Mouse (Mus musculus): ENCODE measurements at regions not wholly inside any gene's neighbourhood (a gene's known extent, or its start where the extent isn't known, plus 50 kb on each side); places are given as distances from the start of the nearest gene placed in this dataset.

GRCm38 (mm10) chr5:133218801-133219200 is 675.7 kb upstream of the Auts2 start:
- ATAC-seq (replicated peaks; ENCODE audit: low FRiP score) (no peak), DNase-seq (ENCODE audit: low spot score) (no peak)
- no peaks in the 10 kb centered on the region for H3K9me3 ChIP-seq (ENCODE audit: control insufficient read depth, low read length)
- no peak overlapping the region for H3K4me2 ChIP-seq (ENCODE audit: low read depth, low read length, severe bottlenecking)
- no peak overlapping the region for H3K9ac ChIP-seq (ENCODE audit: low read length)
- no peaks in the 10 kb centered on the region for H3K36me3 ChIP-seq (ENCODE audit: control insufficient read depth, insufficient read depth, low read length)
- H3K4me3 ChIP-seq (ENCODE audit: low read depth, low read length), result no peak overlapping the region
- H3K27ac ChIP-seq (ENCODE audit: low read depth, low read length), result no peak overlapping the region
- 55% methylated on average over 3 of the region's 3 CpGs for WGBS
- H3K27me3 ChIP-seq (ENCODE audit: control insufficient read depth, insufficient read depth, low read length), result no peaks in the 10 kb centered on the region
- no peaks in the 10 kb centered on the region for H3K4me1 ChIP-seq (replicated peaks; ENCODE audit: control insufficient read depth, insufficient read depth, low read length)

- no peak for ATAC-seq (replicated peaks; ENCODE audit: low FRiP score)
- DNase-seq (ENCODE audit: low spot score), result no peak
- Histone ChIP-seq H3K36me3 (ENCODE audit: control insufficient read depth, insufficient read depth, low read length) (no peaks in the 10 kb centered on the region), H3K9ac (ENCODE audit: low read length) (no peak overlapping the region), H3K4me2 (ENCODE audit: low read depth, low read length, severe bottlenecking) (no peak overlapping the region), H3K4me1 (replicated peaks; ENCODE audit: control insufficient read depth, insufficient read depth, low read length) (no peaks in the 10 kb centered on the region), H3K9me3 (ENCODE audit: control insufficient read depth, low read length) (no peaks in the 10 kb centered on the region), H3K4me3 (ENCODE audit: low read depth, low read length) (no peak overlapping the region), H3K27ac (ENCODE audit: low read depth, low read length) (no peak overlapping the region), H3K27me3 (ENCODE audit: control insufficient read depth, insufficient read depth, low read length) (no peaks in the 10 kb centered on the region)
- WGBS, result 76% methylated on average over 1 of the region's 1 CpGs
These were observed 655.4 kb upstream of the Auts2 start for GRCm38 (mm10) chr5:133198546-133198945.

GRCm38 (mm10) chr5:133189798-133190571 is 646.8 kb upstream of the Auts2 start:
- no peak overlapping the region for H3K4me3 ChIP-seq (ENCODE audit: low read depth, low read length)
- H3K9ac ChIP-seq (ENCODE audit: low read length), result no peak overlapping the region
- no peaks in the 10 kb centered on the region for H3K9me3 ChIP-seq (ENCODE audit: control insufficient read depth, low read length)
- no peaks in the 10 kb centered on the region for H3K27me3 ChIP-seq (ENCODE audit: control insufficient read depth, insufficient read depth, low read length)
- H3K4me1 ChIP-seq (replicated peaks; ENCODE audit: control insufficient read depth, insufficient read depth, low read length), result no peaks in the 10 kb centered on the region
- 90% methylated on average over 8 of the region's 8 CpGs for WGBS
- no peaks in the 10 kb centered on the region for H3K36me3 ChIP-seq (ENCODE audit: control insufficient read depth, insufficient read depth, low read length)
- no peak overlapping the region for H3K4me2 ChIP-seq (ENCODE audit: low read depth, low read length, severe bottlenecking)
- H3K27ac ChIP-seq (ENCODE audit: low read depth, low read length), result no peak overlapping the region
- no peak for DNase-seq (ENCODE audit: low spot score)
- no peak for ATAC-seq (replicated peaks; ENCODE audit: low FRiP score)

GRCm38 (mm10) chr5:133175636-133176035 is 632.5 kb upstream of the Auts2 start:
- WGBS, result 87% methylated on average over 6 of the region's 6 CpGs
- Histone ChIP-seq H3K4me2 (ENCODE audit: low read depth, low read length, severe bottlenecking) (no peak overlapping the region), H3K9me3 (ENCODE audit: control insufficient read depth, low read length) (no peaks in the 10 kb centered on the region), H3K4me1 (replicated peaks; ENCODE audit: control insufficient read depth, insufficient read depth, low read length) (no peaks in the 10 kb centered on the region), H3K4me3 (ENCODE audit: low read depth, low read length) (no peak overlapping the region), H3K9ac (ENCODE audit: low read length) (no peak overlapping the region), H3K36me3 (ENCODE audit: control insufficient read depth, insufficient read depth, low read length) (no peaks in the 10 kb centered on the region), H3K27me3 (ENCODE audit: control insufficient read depth, insufficient read depth, low read length) (no peaks in the 10 kb centered on the region), H3K27ac (ENCODE audit: low read depth, low read length) (no peak overlapping the region)
- no peak for DNase-seq (ENCODE audit: low spot score)
- ATAC-seq (replicated peaks; ENCODE audit: low FRiP score), result no peak

- Histone ChIP-seq H3K4me1 (replicated peaks; ENCODE audit: control insufficient read depth, insufficient read depth, low read length) (no peaks in the 10 kb centered on the region), H3K36me3 (ENCODE audit: control insufficient read depth, insufficient read depth, low read length) (no peaks in the 10 kb centered on the region), H3K9ac (ENCODE audit: low read length) (no peak overlapping the region), H3K9me3 (ENCODE audit: control insufficient read depth, low read length) (no peaks in the 10 kb centered on the region), H3K4me3 (ENCODE audit: low read depth, low read length) (no peak overlapping the region), H3K4me2 (ENCODE audit: low read depth, low read length, severe bottlenecking) (no peak overlapping the region), H3K27me3 (ENCODE audit: control insufficient read depth, insufficient read depth, low read length) (no peaks in the 10 kb centered on the region), H3K27ac (ENCODE audit: low read depth, low read length) (no peak overlapping the region)
- WGBS, result 69% methylated on average over 6 of the region's 6 CpGs
- no peak for DNase-seq (ENCODE audit: low spot score)
- no peak for ATAC-seq (replicated peaks; ENCODE audit: low FRiP score)
These were observed 630.1 kb upstream of the Auts2 start for GRCm38 (mm10) chr5:133173155-133173723.

GRCm38 (mm10) chr5:133172686-133173085 is 629.5 kb upstream of the Auts2 start:
- no peak overlapping the region for H3K27ac ChIP-seq (ENCODE audit: low read depth, low read length)
- DNase-seq (ENCODE audit: low spot score), result no peak
- H3K36me3 ChIP-seq (ENCODE audit: control insufficient read depth, insufficient read depth, low read length), result no peaks in the 10 kb centered on the region
- no peak overlapping the region for H3K9ac ChIP-seq (ENCODE audit: low read length)
- no peak for ATAC-seq (replicated peaks; ENCODE audit: low FRiP score)
- no peak overlapping the region for H3K4me3 ChIP-seq (ENCODE audit: low read depth, low read length)
- WGBS, result 86% methylated on average over 4 of the region's 4 CpGs
- H3K27me3 ChIP-seq (ENCODE audit: control insufficient read depth, insufficient read depth, low read length), result no peaks in the 10 kb centered on the region
- H3K4me1 ChIP-seq (replicated peaks; ENCODE audit: control insufficient read depth, insufficient read depth, low read length), result no peaks in the 10 kb centered on the region; the same call in 1 of the 2 replicates
- no peak overlapping the region for H3K4me2 ChIP-seq (ENCODE audit: low read depth, low read length, severe bottlenecking)
- no peaks in the 10 kb centered on the region for H3K9me3 ChIP-seq (ENCODE audit: control insufficient read depth, low read length)

GRCm38 (mm10) chr5:133171266-133171665 is 628.1 kb upstream of the Auts2 start:
- H3K27ac ChIP-seq (ENCODE audit: low read depth, low read length), result no peak overlapping the region
- H3K4me2 ChIP-seq (ENCODE audit: low read depth, low read length, severe bottlenecking), result no peak overlapping the region
- no peaks in the 10 kb centered on the region for H3K36me3 ChIP-seq (ENCODE audit: control insufficient read depth, insufficient read depth, low read length)
- H3K4me3 ChIP-seq (ENCODE audit: low read depth, low read length), result no peak overlapping the region
- H3K27me3 ChIP-seq (ENCODE audit: control insufficient read depth, insufficient read depth, low read length), result no peaks in the 10 kb centered on the region
- WGBS, result 56% methylated on average over 1 of the region's 1 CpGs
- H3K9ac ChIP-seq (ENCODE audit: low read length), result no peak overlapping the region
- DNase-seq (ENCODE audit: low spot score) (no peak), ATAC-seq (replicated peaks; ENCODE audit: low FRiP score) (no peak)
- H3K4me1 ChIP-seq (replicated peaks; ENCODE audit: control insufficient read depth, insufficient read depth, low read length), result peaks cover 3% of the 10 kb centered on the region; the same call in 1 of the 2 replicates
- H3K9me3 ChIP-seq (ENCODE audit: control insufficient read depth, low read length), result no peaks in the 10 kb centered on the region

GRCm38 (mm10) chr5:133167576-133167975 is 624.4 kb upstream of the Auts2 start:
- no peak overlapping the region for H3K9ac ChIP-seq (ENCODE audit: low read length)
- ATAC-seq (replicated peaks; ENCODE audit: low FRiP score) (no peak), DNase-seq (ENCODE audit: low spot score) (no peak)
- no peak overlapping the region for H3K4me3 ChIP-seq (ENCODE audit: low read depth, low read length)
- no peaks in the 10 kb centered on the region for H3K36me3 ChIP-seq (ENCODE audit: control insufficient read depth, insufficient read depth, low read length)
- H3K4me2 ChIP-seq (ENCODE audit: low read depth, low read length, severe bottlenecking), result no peak overlapping the region
- H3K9me3 ChIP-seq (ENCODE audit: control insufficient read depth, low read length), result no peaks in the 10 kb centered on the region
- no peaks in the 10 kb centered on the region for H3K27me3 ChIP-seq (ENCODE audit: control insufficient read depth, insufficient read depth, low read length)
- H3K27ac ChIP-seq (ENCODE audit: low read depth, low read length), result no peak overlapping the region
- peaks cover 3% of the 10 kb centered on the region; the same call in 1 of the 2 replicates for H3K4me1 ChIP-seq (replicated peaks; ENCODE audit: control insufficient read depth, insufficient read depth, low read length)
- 30% methylated on average over 2 of the region's 2 CpGs for WGBS

- DNase-seq (ENCODE audit: low spot score), result no peak
- no peak overlapping the region for H3K27ac ChIP-seq (ENCODE audit: low read depth, low read length)
- no peak overlapping the region for H3K4me3 ChIP-seq (ENCODE audit: low read depth, low read length)
- H3K9ac ChIP-seq (ENCODE audit: low read length), result no peak overlapping the region
- no peak for ATAC-seq (replicated peaks; ENCODE audit: low FRiP score)
- no peaks in the 10 kb centered on the region for H3K27me3 ChIP-seq (ENCODE audit: control insufficient read depth, insufficient read depth, low read length)
- peaks cover 3% of the 10 kb centered on the region; the same call in 1 of the 2 replicates for H3K4me1 ChIP-seq (replicated peaks; ENCODE audit: control insufficient read depth, insufficient read depth, low read length)
- 47% methylated on average over 5 of the region's 5 CpGs for WGBS
- no peak overlapping the region for H3K4me2 ChIP-seq (ENCODE audit: low read depth, low read length, severe bottlenecking)
- H3K36me3 ChIP-seq (ENCODE audit: control insufficient read depth, insufficient read depth, low read length), result no peaks in the 10 kb centered on the region
- no peaks in the 10 kb centered on the region for H3K9me3 ChIP-seq (ENCODE audit: control insufficient read depth, low read length)
These were observed 623.9 kb upstream of the Auts2 start for GRCm38 (mm10) chr5:133167001-133167461.

All from forebrain, embryonic 11.5 days (tissue).